Mouse (Mus musculus): Measurements from ENCODE around the gene Chl1. TPM values are rescaled to one million over a fixed set of nuclear protein-coding genes. Genes with fewer than 3 reads are reported as not detected.

Chl1 gene
- polyA plus RNA-seq, 1 experiment = not detected

GRCm38 (mm10) chr6:103572659-103573058 is 62.3 kb downstream of the Chl1 start:
- TF ChIP-seq CTCF (IDR thresholded peaks at IDR 0.05; ENCODE audit: low read depth, low read length) = no peak
- no peak for TF ChIP-seq POLR2A (IDR thresholded peaks at IDR 0.05; ENCODE audit: borderline replicate concordance, low read depth, low read length)
- no peaks in the 10 kb centered on the region for H3K4me1 ChIP-seq (ENCODE audit: control insufficient read depth, insufficient read depth, low read length)
- no peak overlapping the region for H3K27ac ChIP-seq (ENCODE audit: insufficient read depth, low read depth, low read length)
- no peak overlapping the region for H3K4me3 ChIP-seq (ENCODE audit: insufficient read depth, low read length)

DNA sequence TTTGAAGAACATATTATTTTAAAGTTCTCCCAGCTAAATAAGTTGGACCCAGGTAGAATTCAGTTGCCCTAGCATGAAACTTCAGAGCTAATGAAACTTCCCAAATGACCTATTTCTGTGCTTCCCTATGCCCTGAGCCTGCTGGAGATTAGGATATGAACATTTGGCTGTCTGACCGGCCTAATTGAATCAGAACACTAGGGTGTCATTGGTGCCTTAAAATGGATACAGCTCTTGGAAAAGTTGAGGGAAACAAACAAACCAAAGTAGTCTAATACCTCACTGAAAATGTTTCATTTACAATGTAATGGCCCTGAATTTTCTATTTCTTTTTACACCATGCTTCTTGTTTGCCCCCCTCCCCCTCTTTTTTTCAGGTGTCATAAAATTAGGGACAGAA is 73.8 kb downstream of the Chl1 start:
- no peak overlapping the region for H3K27ac ChIP-seq (ENCODE audit: insufficient read depth, low read depth, low read length)
- no peak overlapping the region for H3K4me3 ChIP-seq (ENCODE audit: insufficient read depth, low read length)
- TF ChIP-seq CTCF (IDR thresholded peaks at IDR 0.05; ENCODE audit: low read depth, low read length) (no peak), POLR2A (IDR thresholded peaks at IDR 0.05; ENCODE audit: borderline replicate concordance, low read depth, low read length) (no peak)
- H3K4me1 ChIP-seq (ENCODE audit: control insufficient read depth, insufficient read depth, low read length) = no peaks in the 10 kb centered on the region

DNA sequence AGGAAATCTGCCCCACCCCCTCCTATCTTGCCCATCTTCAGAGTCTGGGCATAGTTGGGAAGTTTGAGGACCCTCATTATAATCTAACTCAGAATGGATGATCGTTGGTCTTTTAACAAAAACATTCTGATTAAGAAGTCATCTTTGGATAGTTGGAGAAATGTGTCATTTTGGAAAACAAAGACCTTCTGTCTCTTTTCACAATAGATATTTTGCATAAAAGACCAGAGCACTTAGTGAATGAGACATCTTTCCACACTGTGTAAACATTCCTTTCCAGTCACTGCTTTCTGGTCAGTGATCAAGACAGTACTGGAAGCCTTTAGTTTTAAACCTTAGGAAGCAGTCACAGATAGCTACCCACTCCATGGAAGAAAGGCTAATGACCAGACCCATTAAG is 75.3 kb downstream of the Chl1 start:
- no peak overlapping the region for H3K4me3 ChIP-seq (ENCODE audit: insufficient read depth, low read length)
- H3K4me1 ChIP-seq (ENCODE audit: control insufficient read depth, insufficient read depth, low read length) = no peaks in the 10 kb centered on the region
- TF ChIP-seq POLR2A (IDR thresholded peaks at IDR 0.05; ENCODE audit: borderline replicate concordance, low read depth, low read length) (no peak), CTCF (IDR thresholded peaks at IDR 0.05; ENCODE audit: low read depth, low read length) (no peak)
- H3K27ac ChIP-seq (ENCODE audit: insufficient read depth, low read depth, low read length) = no peak overlapping the region

- Histone ChIP-seq H3K4me3 (ENCODE audit: insufficient read depth, low read length) (no peak overlapping the region), H3K27ac (ENCODE audit: insufficient read depth, low read depth, low read length) (no peak overlapping the region), H3K4me1 (ENCODE audit: control insufficient read depth, insufficient read depth, low read length) (no peaks in the 10 kb centered on the region)
- TF ChIP-seq CTCF (IDR thresholded peaks at IDR 0.05; ENCODE audit: low read depth, low read length) = no peak
- TF ChIP-seq POLR2A (IDR thresholded peaks at IDR 0.05; ENCODE audit: borderline replicate concordance, low read depth, low read length) = no peak
Measured at GRCm38 (mm10) chr6:103586081-103586480, 75.7 kb downstream of the Chl1 start.

DNA sequence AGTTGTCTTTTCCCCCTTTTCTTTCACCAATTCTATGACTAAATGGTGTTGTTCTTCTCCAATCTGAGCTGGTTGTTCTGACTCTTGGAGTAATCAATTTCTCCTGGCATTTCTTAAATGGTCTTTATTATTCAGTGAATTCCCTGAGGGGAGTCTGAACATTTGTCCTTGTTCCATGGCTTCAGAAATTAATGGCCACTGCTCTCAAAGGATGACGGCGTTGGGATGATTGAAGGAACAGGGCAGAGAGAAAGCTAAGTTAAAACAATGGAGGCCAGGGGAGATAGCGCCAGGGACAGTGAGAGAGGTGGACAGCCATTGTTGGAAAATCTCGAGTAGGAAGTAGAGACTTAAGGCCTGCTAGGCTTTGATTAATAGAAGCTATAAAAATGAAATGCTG is 91.7 kb downstream of the Chl1 start:
- Histone ChIP-seq H3K4me3 (ENCODE audit: insufficient read depth, low read length) (no peak overlapping the region), H3K4me1 (ENCODE audit: control insufficient read depth, insufficient read depth, low read length) (no peaks in the 10 kb centered on the region), H3K27ac (ENCODE audit: insufficient read depth, low read depth, low read length) (no peak overlapping the region)
- no peak for TF ChIP-seq CTCF (IDR thresholded peaks at IDR 0.05; ENCODE audit: low read depth, low read length)
- no peak for TF ChIP-seq POLR2A (IDR thresholded peaks at IDR 0.05; ENCODE audit: borderline replicate concordance, low read depth, low read length)

GRCm38 (mm10) chr6:103610656-103611055 is 100.3 kb downstream of the Chl1 start:
- Histone ChIP-seq H3K27ac (ENCODE audit: insufficient read depth, low read depth, low read length) (no peak overlapping the region), H3K4me3 (ENCODE audit: insufficient read depth, low read length) (no peak overlapping the region), H3K4me1 (ENCODE audit: control insufficient read depth, insufficient read depth, low read length) (no peaks in the 10 kb centered on the region)
- TF ChIP-seq CTCF (IDR thresholded peaks at IDR 0.05; ENCODE audit: low read depth, low read length) (no peak), POLR2A (IDR thresholded peaks at IDR 0.05; ENCODE audit: borderline replicate concordance, low read depth, low read length) (no peak)

GRCm38 (mm10) chr6:103612626-103613025 is 102.2 kb downstream of the Chl1 start:
- Histone ChIP-seq H3K4me1 (ENCODE audit: control insufficient read depth, insufficient read depth, low read length) (no peaks in the 10 kb centered on the region), H3K4me3 (ENCODE audit: insufficient read depth, low read length) (no peak overlapping the region), H3K27ac (ENCODE audit: insufficient read depth, low read depth, low read length) (no peak overlapping the region)
- TF ChIP-seq POLR2A (IDR thresholded peaks at IDR 0.05; ENCODE audit: borderline replicate concordance, low read depth, low read length) = no peak
- TF ChIP-seq CTCF (IDR thresholded peaks at IDR 0.05; ENCODE audit: low read depth, low read length) = no peak

- Histone ChIP-seq H3K4me3 (ENCODE audit: insufficient read depth, low read length) (no peak overlapping the region), H3K27ac (ENCODE audit: insufficient read depth, low read depth, low read length) (no peak overlapping the region), H3K4me1 (ENCODE audit: control insufficient read depth, insufficient read depth, low read length) (no peaks in the 10 kb centered on the region)
- TF ChIP-seq POLR2A (IDR thresholded peaks at IDR 0.05; ENCODE audit: borderline replicate concordance, low read depth, low read length) (no peak), CTCF (IDR thresholded peaks at IDR 0.05; ENCODE audit: low read depth, low read length) (no peak)
Measured at GRCm38 (mm10) chr6:103613714-103614113, 103.3 kb downstream of the Chl1 start.

GRCm38 (mm10) chr6:103615924-103616602 is 105.7 kb downstream of the Chl1 start:
- TF ChIP-seq CTCF (IDR thresholded peaks at IDR 0.05; ENCODE audit: low read depth, low read length) = no peak
- no peak for TF ChIP-seq POLR2A (IDR thresholded peaks at IDR 0.05; ENCODE audit: borderline replicate concordance, low read depth, low read length)
- H3K4me1 ChIP-seq (ENCODE audit: control insufficient read depth, insufficient read depth, low read length) = no peaks in the 10 kb centered on the region
- H3K4me3 ChIP-seq (ENCODE audit: insufficient read depth, low read length) = no peak overlapping the region
- H3K27ac ChIP-seq (ENCODE audit: insufficient read depth, low read depth, low read length) = no peak overlapping the region

DNA sequence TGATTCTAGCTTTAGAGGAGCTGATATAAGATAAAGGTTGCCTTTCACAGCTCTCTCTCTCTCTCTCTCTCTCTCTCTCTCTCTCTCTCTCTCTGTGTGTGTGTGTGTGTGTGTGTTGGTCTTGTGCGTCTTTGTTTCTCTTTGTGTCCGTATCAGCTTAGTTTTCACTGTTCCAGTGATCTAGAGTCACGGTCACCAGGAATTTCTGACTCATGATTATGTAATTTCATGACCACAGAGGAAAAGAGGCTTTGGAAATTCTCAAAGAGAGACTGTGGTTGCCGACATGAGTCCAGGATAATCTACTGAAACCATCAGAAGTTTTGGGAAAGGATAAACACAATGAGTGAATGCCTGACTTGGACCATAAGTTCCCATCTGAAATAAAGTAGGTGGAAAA is 110.5 kb downstream of the Chl1 start:
- Histone ChIP-seq H3K4me3 (ENCODE audit: insufficient read depth, low read length) (no peak overlapping the region), H3K27ac (ENCODE audit: insufficient read depth, low read depth, low read length) (no peak overlapping the region), H3K4me1 (ENCODE audit: control insufficient read depth, insufficient read depth, low read length) (no peaks in the 10 kb centered on the region)
- no peak for TF ChIP-seq POLR2A (IDR thresholded peaks at IDR 0.05; ENCODE audit: borderline replicate concordance, low read depth, low read length)
- no peak for TF ChIP-seq CTCF (IDR thresholded peaks at IDR 0.05; ENCODE audit: low read depth, low read length)
